Mouse (Mus musculus) hindbrain, embryonic 14.5 days (tissue): ENCODE results near the gene Gipr. TPM values are rescaled to one million over a fixed set of nuclear protein-coding genes. Genes with fewer than 3 reads are reported as not detected.

ENCODE experiments used
- ATAC-seq: fragments of 200-750 bp; cut with Nextera tagmentation; 2 replicates; pipeline ENCODE4 v1.8.0; 2017; ENCODE audit warnings: moderate number of reproducible peaks, mild to moderate bottlenecking, moderate TSS enrichment, moderate library complexity; ENCODE audit not compliant: low FRiP score
- DNase-seq: peaks from one replicate; pipeline ENCODE4 v3.0.0-alpha.2; 2015; ENCODE audit warnings: low spot score
- H3K27ac ChIP-seq: fragments of 300-500 bp; sonication (generic); 2 replicates; pipeline ENCODE4 v1.5.1; 2014; ENCODE audit warnings: mild to moderate bottlenecking, moderate library complexity
- H3K27me3 ChIP-seq: fragments of 300-500 bp; sonication (generic); 2 replicates; pipeline ENCODE4 v1.6.1; 2014; ENCODE audit warnings: mild to moderate bottlenecking, low read length, mixed read lengths; ENCODE audit not compliant: control insufficient read depth, insufficient read depth
- H3K36me3 ChIP-seq: fragments of 300-500 bp; sonication (generic); replicated peaks from 2 replicates; pipeline ENCODE4 v1.6.1; 2014; ENCODE audit not compliant: control insufficient read depth, insufficient read depth
- H3K4me1 ChIP-seq: fragments of 300-500 bp; sonication (generic); replicated peaks from 2 replicates; pipeline ENCODE4 v1.6.1; 2014; ENCODE audit warnings: antibody characterized with exemption, low read length, mixed read lengths; ENCODE audit not compliant: control insufficient read depth, insufficient read depth
- H3K4me2 ChIP-seq: fragments of 300-500 bp; sonication (generic); replicated peaks from 2 replicates; pipeline ENCODE4 v1.6.1; 2014; ENCODE audit warnings: mild to moderate bottlenecking, moderate library complexity
- H3K4me3 ChIP-seq: fragments of 300-500 bp; sonication (generic); replicated peaks from 2 replicates; pipeline ENCODE4 v1.5.1; 2014; ENCODE audit warnings: mild to moderate bottlenecking, low read length
- H3K9ac ChIP-seq: fragments of 300-500 bp; sonication (generic); 2 replicates; pipeline ENCODE4 v1.6.1; 2014
- H3K9me3 ChIP-seq: fragments of 300-500 bp; sonication (generic); 2 replicates; pipeline ENCODE4 v1.6.1; 2016; ENCODE audit warnings: low read length; ENCODE audit not compliant: control insufficient read depth
- WGBS: fragments of 180-500 bp; shearing (Covaris S2); extraction: QIAGEN DNeasy Blood & Tissue Kit; methylation state at CpG from one replicate; pipeline ENCODE4 v1.1.7; 2014; 5-methylcytosine and 5-hydroxymethylcytosine counted together
- polyA plus RNA-seq: library from polyadenylated mRNA; unstranded; fragments of >200 nt; fragmentation: Nextera tagmentation; extraction: Ambion mirVana; gene quantifications from 2 replicates; pipeline ENCODE4 v1.2.1, GENCODE M21; 2014

Gene Gipr
- polyA plus RNA-seq, 1 experiment from 2014 or later = 0.62 TPM

DNA sequence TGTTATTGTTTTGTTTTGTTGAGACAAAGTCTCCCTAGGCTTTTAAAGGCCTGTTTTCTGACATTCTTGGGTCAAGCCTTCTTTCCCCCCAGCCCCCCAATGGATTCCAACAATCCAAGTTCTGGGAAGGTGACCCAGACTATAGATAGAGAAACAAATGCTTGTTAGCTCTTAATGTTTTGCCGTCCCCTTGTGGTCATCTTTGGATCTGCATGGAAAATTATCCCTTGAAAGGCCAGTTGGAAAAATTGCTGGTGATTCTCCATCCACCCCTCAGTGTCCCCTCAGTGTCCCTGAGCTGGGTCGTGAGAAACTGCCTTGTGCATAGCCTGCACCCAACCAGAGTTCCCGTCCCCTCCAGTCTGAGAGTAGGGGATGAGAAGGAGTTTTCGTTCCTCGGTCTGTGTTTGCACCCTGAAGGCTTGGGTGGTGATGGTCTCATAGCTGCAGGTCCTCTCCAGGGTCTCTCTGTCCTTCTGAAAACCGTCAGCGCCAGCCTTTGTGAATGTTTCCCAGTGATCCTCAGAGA is 43.1 kb upstream of the Gipr start:
- Histone ChIP-seq H3K9ac (no peak overlapping the region), H3K4me3 (no peak overlapping the region), H3K4me2 (no peak overlapping the region), H3K9me3 (no peaks in the 10 kb centered on the region), H3K27me3 (peaks cover 6% of the 10 kb centered on the region; the same call in 1 of the 2 replicates), H3K36me3 (peaks cover 21% of the 10 kb centered on the region), H3K4me1 (no peaks in the 10 kb centered on the region), H3K27ac (no peak overlapping the region)
- no peak for ATAC-seq
- DNase-seq = peak; percentile 82
- 51% methylated on average over 7 of the region's 7 CpGs for WGBS

DNA sequence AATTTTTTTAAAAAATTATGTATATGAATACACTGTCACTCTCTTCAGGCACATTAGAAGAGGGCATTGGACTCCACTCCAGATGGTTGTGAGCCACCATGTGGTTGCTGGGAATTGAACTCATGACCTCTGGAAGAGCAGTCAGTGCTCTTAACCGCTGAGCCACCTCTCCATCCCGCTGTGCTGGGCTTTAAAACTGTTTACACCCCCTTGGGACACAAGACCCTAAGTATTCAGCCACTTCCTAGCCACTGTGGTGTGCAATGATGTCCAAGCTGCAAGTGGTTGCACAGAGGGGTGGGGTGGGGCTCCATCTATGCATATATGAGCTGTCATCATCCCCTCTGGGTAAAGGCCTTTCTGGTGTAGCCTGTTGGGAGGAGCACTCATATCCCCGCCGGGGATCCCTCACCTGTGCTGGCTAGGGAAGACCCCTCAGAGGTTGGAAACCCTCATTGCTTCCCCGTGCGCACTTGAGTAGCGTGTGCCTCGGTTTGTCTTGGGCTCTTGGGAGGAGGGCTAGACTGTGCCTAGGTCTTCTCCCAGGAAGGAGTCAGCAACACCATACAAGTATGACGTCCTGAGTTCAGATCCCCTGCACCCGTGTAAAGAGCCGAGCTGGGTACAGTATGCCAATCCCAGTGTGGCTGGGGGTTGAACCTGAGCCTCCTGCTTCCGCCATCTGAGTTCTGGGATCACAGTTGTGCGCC is 42.4 kb upstream of the Gipr start:
- ATAC-seq = no peak
- H3K4me3 ChIP-seq = no peak overlapping the region
- H3K27ac ChIP-seq = no peak overlapping the region
- H3K9me3 ChIP-seq = no peaks in the 10 kb centered on the region
- WGBS = 78% methylated on average over 13 of the region's 13 CpGs
- H3K9ac ChIP-seq = no peak overlapping the region
- no peak overlapping the region for H3K4me2 ChIP-seq
- H3K36me3 ChIP-seq = peaks cover 26% of the 10 kb centered on the region
- H3K4me1 ChIP-seq = no peaks in the 10 kb centered on the region
- 0 out of 2 replicates have a peak, but pooled peaks cover 3% of the 10 kb centered on the region for H3K27me3 ChIP-seq
- DNase-seq = no peak

DNA sequence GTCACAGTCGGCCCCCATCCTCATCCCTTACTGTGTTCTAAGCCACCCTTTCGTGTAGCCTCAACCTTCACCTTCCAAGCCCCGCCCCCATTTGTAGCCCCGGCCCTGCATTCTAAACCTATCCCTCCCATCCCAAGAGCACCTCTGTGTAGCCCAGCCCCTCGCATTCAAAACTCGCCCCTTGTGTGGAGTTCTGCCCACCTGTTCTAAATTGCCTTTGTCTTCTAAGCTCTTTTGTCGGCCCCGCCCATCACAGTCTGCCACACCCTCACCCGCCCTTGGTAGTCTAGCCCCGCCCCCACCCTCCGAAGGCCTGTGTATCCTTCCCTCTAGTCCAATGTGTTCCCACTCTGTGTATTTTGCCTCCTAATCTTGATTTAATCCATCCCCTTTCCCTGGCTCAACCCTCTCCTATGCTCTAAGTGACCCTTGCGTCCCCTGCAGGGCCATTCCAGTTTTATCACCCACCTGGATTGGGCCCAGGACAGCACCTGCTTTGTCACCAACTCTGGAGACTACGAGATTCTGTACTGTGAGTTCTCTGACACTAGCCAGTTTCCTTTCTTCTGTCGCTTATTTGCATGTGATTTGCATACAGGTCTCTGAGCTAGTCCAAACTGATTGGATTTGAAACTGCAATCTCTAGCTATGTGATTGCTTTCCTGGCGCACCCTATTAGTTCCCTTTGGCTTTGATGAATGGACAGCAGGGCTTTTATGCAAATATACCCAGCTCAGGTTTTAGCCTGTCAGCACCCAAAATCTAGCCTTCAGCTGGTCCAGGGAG is 36.3 kb upstream of the Gipr start:
- Histone ChIP-seq H3K36me3 (peaks cover 58% of the 10 kb centered on the region), H3K9ac (no peak overlapping the region), H3K9me3 (no peaks in the 10 kb centered on the region), H3K4me2 (no peak overlapping the region), H3K4me1 (no peaks in the 10 kb centered on the region), H3K27ac (no peak overlapping the region), H3K4me3 (no peak overlapping the region), H3K27me3 (no peaks in the 10 kb centered on the region)
- ATAC-seq (no peak), DNase-seq (no peak)
- WGBS = 60% methylated on average over 15 of the region's 15 CpGs

GRCm38 (mm10) chr7:19201660-19202059 is 35.7 kb upstream of the Gipr start:
- no peak overlapping the region for H3K27ac ChIP-seq
- no peak overlapping the region for H3K9ac ChIP-seq
- H3K4me1 ChIP-seq = no peaks in the 10 kb centered on the region
- no peak for ATAC-seq
- no peak overlapping the region for H3K4me3 ChIP-seq
- no peaks in the 10 kb centered on the region for H3K9me3 ChIP-seq
- H3K27me3 ChIP-seq = no peaks in the 10 kb centered on the region
- DNase-seq = no peak
- peaks cover 64% of the 10 kb centered on the region for H3K36me3 ChIP-seq
- 69% methylated on average over 15 of the region's 15 CpGs for WGBS
- H3K4me2 ChIP-seq = no peak overlapping the region

GRCm38 (mm10) chr7:19197985-19198384 is 32.1 kb upstream of the Gipr start:
- Histone ChIP-seq H3K27ac (no peak overlapping the region), H3K4me2 (no peak overlapping the region), H3K4me1 (no peaks in the 10 kb centered on the region), H3K36me3 (peaks cover 71% of the 10 kb centered on the region), H3K27me3 (no peaks in the 10 kb centered on the region), H3K9ac (no peak overlapping the region), H3K9me3 (no peaks in the 10 kb centered on the region), H3K4me3 (no peak overlapping the region)
- DNase-seq (no peak), ATAC-seq (no peak)
- WGBS = 24% methylated on average over 2 of the region's 2 CpGs

DNA sequence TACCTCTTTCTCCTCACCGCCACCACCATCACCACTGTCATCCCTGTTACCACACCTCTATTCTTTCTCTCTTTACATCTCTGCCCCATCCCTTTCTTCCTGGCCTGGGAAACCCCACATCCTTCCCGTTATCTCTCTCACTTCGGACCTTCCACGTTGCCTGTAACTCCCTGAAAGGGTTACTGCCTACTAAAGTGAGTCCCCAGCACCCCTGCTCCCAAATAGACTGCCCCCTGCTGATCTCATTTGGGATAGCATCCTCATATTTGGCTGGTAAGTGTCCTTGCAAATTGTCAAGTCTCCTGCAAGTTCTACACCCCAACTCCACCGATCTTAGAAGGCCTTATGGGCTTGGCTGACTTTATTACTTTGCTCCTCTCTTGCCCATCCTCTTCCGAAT is 30.7 kb upstream of the Gipr start:
- Histone ChIP-seq H3K4me1 (no peaks in the 10 kb centered on the region), H3K4me2 (no peak overlapping the region), H3K9ac (no peak overlapping the region), H3K27me3 (no peaks in the 10 kb centered on the region), H3K27ac (no peak overlapping the region), H3K36me3 (peaks cover 79% of the 10 kb centered on the region), H3K9me3 (no peaks in the 10 kb centered on the region), H3K4me3 (no peak overlapping the region)
- DNase-seq (peak; percentile 52), ATAC-seq (no peak)
- 71% methylated on average over 6 of the region's 6 CpGs for WGBS

DNA sequence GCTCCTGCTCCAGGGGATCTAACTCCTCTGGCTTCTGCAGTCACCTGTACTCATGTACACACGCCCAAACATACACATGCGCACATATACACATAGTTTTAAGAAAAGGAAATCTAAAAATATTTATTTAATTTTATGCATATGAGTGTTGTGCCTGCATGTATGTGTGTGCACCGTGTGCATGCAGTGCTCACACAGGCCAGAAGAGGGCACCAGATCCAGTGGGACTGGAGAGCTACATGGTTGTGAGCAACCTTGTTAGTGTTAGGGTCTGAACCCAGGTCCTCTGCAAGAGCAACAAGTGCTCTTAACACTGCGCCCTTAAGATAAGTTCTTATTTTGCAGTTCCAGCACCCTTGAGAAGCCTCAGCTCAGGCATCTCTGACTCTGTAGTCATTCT is 28.7 kb upstream of the Gipr start:
- no peak overlapping the region for H3K27ac ChIP-seq
- WGBS = 97% methylated on average over 4 of the region's 4 CpGs
- ATAC-seq = no peak
- no peak overlapping the region for H3K4me2 ChIP-seq
- no peaks in the 10 kb centered on the region for H3K9me3 ChIP-seq
- DNase-seq = no peak
- no peaks in the 10 kb centered on the region for H3K27me3 ChIP-seq
- H3K4me1 ChIP-seq = no peaks in the 10 kb centered on the region
- peaks cover 83% of the 10 kb centered on the region for H3K36me3 ChIP-seq
- H3K4me3 ChIP-seq = no peak overlapping the region
- H3K9ac ChIP-seq = no peak overlapping the region

DNA sequence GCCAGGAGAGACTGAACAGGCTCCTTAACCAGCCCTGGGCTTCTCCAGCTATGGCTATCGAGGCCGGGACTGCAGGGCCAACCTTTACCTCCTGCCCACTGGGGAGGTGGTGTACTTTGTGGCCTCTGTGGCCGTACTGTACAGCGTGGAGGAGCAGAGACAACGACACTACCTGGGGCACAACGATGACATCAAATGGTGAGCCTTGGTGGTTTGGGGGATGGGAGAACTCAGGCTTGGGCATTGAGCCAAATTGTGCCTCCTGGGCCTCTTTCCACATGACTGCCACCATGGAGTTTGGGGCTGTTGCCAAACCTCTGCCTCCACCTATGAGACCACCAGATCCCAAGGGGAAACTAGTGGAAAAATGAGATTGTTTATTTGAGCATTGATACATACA is 18.8 kb upstream of the Gipr start:
- 46% methylated on average over 6 of the region's 6 CpGs for WGBS
- peak; percentile 13; the same call in 1 of the 2 replicates for ATAC-seq
- H3K27me3 ChIP-seq = peaks cover 8% of the 10 kb centered on the region

DNA sequence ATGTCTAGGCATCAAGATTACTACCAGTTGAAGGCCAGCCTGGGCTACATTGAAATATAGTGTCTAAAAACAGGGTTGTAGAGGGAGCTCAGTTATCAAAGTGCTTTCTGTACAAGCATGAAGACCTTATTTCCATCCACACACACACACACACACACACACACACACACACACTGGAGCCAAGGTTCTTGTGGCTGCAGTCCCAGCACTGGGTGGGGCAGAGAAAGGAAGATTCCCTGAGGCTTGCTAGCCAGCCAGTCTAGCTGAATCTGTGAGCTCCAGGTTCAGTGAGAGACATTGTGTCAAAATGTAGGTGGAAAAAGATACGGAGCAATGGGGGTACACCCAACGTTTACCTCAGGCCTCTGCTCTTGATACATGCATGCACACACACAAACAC is 18.3 kb upstream of the Gipr start:
- ATAC-seq (no peak), DNase-seq (no peak)
- Histone ChIP-seq H3K4me3 (no peak overlapping the region), H3K4me2 (no peak overlapping the region), H3K9me3 (no peaks in the 10 kb centered on the region), H3K27ac (peak overlapping the region; percentile 67), H3K4me1 (peaks cover 14% of the 10 kb centered on the region), H3K9ac (no peak overlapping the region), H3K27me3 (peaks cover 13% of the 10 kb centered on the region), H3K36me3 (peaks cover 65% of the 10 kb centered on the region)
- WGBS = 65% methylated on average over 2 of the region's 2 CpGs

More for the DNA sequence above, 18.8 kb upstream of the Gipr start:
- Histone ChIP-seq H3K27ac (peak overlapping the region; percentile 67), H3K9ac (no peak overlapping the region), H3K9me3 (no peaks in the 10 kb centered on the region), H3K4me3 (no peak overlapping the region), H3K4me1 (peaks cover 14% of the 10 kb centered on the region), H3K4me2 (no peak overlapping the region), H3K36me3 (peaks cover 64% of the 10 kb centered on the region)
- DNase-seq = peak; percentile 58
